Mouse (Mus musculus): Measurements from ENCODE around the gene Sec14l1.
"Not testable (repeated sequence)": the region's sequence is repeated elsewhere in the genome, so short reads cannot be mapped to it uniquely, and the experiment has no call there.

Sec14l1 gene

GRCm38 (mm10) chr11:117081165-117082064 lies 33.6 kb upstream of the Sec14l1 start:
- no peaks in the 10 kb centered on the region for H3K27me3 ChIP-seq (ENCODE audit: control insufficient read depth, insufficient read depth, low read length, poor library complexity, severe bottlenecking)
- H3K36me3 ChIP-seq (ENCODE audit: control insufficient read depth, insufficient read depth, low read length, poor library complexity, severe bottlenecking): peaks cover 2% of the 10 kb centered on the region; the same call in 1 of the 2 replicates
- DNase-seq (ENCODE audit: low read depth, low spot score): peak; percentile 80

- Histone ChIP-seq H3K36me3 (ENCODE audit: control insufficient read depth, insufficient read depth, low read length, poor library complexity, severe bottlenecking) (peaks cover 2% of the 10 kb centered on the region; the same call in 1 of the 2 replicates), H3K27me3 (ENCODE audit: control insufficient read depth, insufficient read depth, low read length, poor library complexity, severe bottlenecking) (no peaks in the 10 kb centered on the region)
- DNase-seq (ENCODE audit: low read depth, low spot score): no peak
These were observed 32.5 kb upstream of the Sec14l1 start for GRCm38 (mm10) chr11:117082353-117082934.

- no peak for DNase-seq (ENCODE audit: low read depth, low spot score)
- Histone ChIP-seq H3K27me3 (ENCODE audit: control insufficient read depth, insufficient read depth, low read length, poor library complexity, severe bottlenecking) (no peaks in the 10 kb centered on the region), H3K36me3 (ENCODE audit: control insufficient read depth, insufficient read depth, low read length, poor library complexity, severe bottlenecking) (peaks cover 2% of the 10 kb centered on the region; the same call in 1 of the 2 replicates)
These were observed 31.7 kb upstream of the Sec14l1 start for GRCm38 (mm10) chr11:117083052-117083881.

- not testable (repeated sequence) for DNase-seq (ENCODE audit: low read depth, low spot score); H3K36me3 ChIP-seq (ENCODE audit: control insufficient read depth, insufficient read depth, low read length, poor library complexity, severe bottlenecking); H3K27me3 ChIP-seq (ENCODE audit: control insufficient read depth, insufficient read depth, low read length, poor library complexity, severe bottlenecking)
These were observed 31.1 kb upstream of the Sec14l1 start for GRCm38 (mm10) chr11:117083882-117084260.

GRCm38 (mm10) chr11:117086215-117086614 lies 28.8 kb upstream of the Sec14l1 start:
- DNase-seq (ENCODE audit: low read depth, low spot score): no peak
- no peaks in the 10 kb centered on the region for H3K27me3 ChIP-seq (ENCODE audit: control insufficient read depth, insufficient read depth, low read length, poor library complexity, severe bottlenecking)

GRCm38 (mm10) chr11:117087036-117087799 lies 27.8 kb upstream of the Sec14l1 start:
- no peak for DNase-seq (ENCODE audit: low read depth, low spot score)
- H3K27me3 ChIP-seq (ENCODE audit: control insufficient read depth, insufficient read depth, low read length, poor library complexity, severe bottlenecking): no peaks in the 10 kb centered on the region
- H3K36me3 ChIP-seq (ENCODE audit: control insufficient read depth, insufficient read depth, low read length, poor library complexity, severe bottlenecking): peaks cover 2% of the 10 kb centered on the region; the same call in 1 of the 2 replicates

More at GRCm38 (mm10) chr11:117086215-117086614, 28.8 kb upstream of the Sec14l1 start:
- H3K36me3 ChIP-seq (ENCODE audit: control insufficient read depth, insufficient read depth, low read length, poor library complexity, severe bottlenecking): peaks cover 2% of the 10 kb centered on the region; the same call in 1 of the 2 replicates

- Histone ChIP-seq H3K36me3 (ENCODE audit: control insufficient read depth, insufficient read depth, low read length, poor library complexity, severe bottlenecking) (peaks cover under 1% of the 10 kb centered on the region; the same call in 1 of the 2 replicates), H3K27me3 (ENCODE audit: control insufficient read depth, insufficient read depth, low read length, poor library complexity, severe bottlenecking) (no peaks in the 10 kb centered on the region)
- no peak for DNase-seq (ENCODE audit: low read depth, low spot score)
These were observed 26.5 kb upstream of the Sec14l1 start for GRCm38 (mm10) chr11:117088271-117088991.

GRCm38 (mm10) chr11:117089673-117090419 lies 25.1 kb upstream of the Sec14l1 start:
- Histone ChIP-seq H3K36me3 (ENCODE audit: control insufficient read depth, insufficient read depth, low read length, poor library complexity, severe bottlenecking) (no peaks in the 10 kb centered on the region), H3K27me3 (ENCODE audit: control insufficient read depth, insufficient read depth, low read length, poor library complexity, severe bottlenecking) (no peaks in the 10 kb centered on the region)
- no peak for DNase-seq (ENCODE audit: low read depth, low spot score)

GRCm38 (mm10) chr11:117091406-117091805 lies 23.6 kb upstream of the Sec14l1 start:
- DNase-seq (ENCODE audit: low read depth, low spot score): no peak
- H3K36me3 ChIP-seq (ENCODE audit: control insufficient read depth, insufficient read depth, low read length, poor library complexity, severe bottlenecking): no peaks in the 10 kb centered on the region
- H3K27me3 ChIP-seq (ENCODE audit: control insufficient read depth, insufficient read depth, low read length, poor library complexity, severe bottlenecking): no peaks in the 10 kb centered on the region

- Histone ChIP-seq H3K36me3 (ENCODE audit: control insufficient read depth, insufficient read depth, low read length, poor library complexity, severe bottlenecking) (no peaks in the 10 kb centered on the region), H3K27me3 (ENCODE audit: control insufficient read depth, insufficient read depth, low read length, poor library complexity, severe bottlenecking) (no peaks in the 10 kb centered on the region)
- DNase-seq (ENCODE audit: low read depth, low spot score): peak; percentile 30
These were observed 23.1 kb upstream of the Sec14l1 start for GRCm38 (mm10) chr11:117091845-117092244.

GRCm38 (mm10) chr11:117092711-117093110 lies 22.3 kb upstream of the Sec14l1 start:
- peak; percentile 75 for DNase-seq (ENCODE audit: low read depth, low spot score)

GRCm38 (mm10) chr11:117093900-117094552 lies 20.9 kb upstream of the Sec14l1 start:
- H3K27me3 ChIP-seq (ENCODE audit: control insufficient read depth, insufficient read depth, low read length, poor library complexity, severe bottlenecking): no peaks in the 10 kb centered on the region
- DNase-seq (ENCODE audit: low read depth, low spot score): no peak
- H3K36me3 ChIP-seq (ENCODE audit: control insufficient read depth, insufficient read depth, low read length, poor library complexity, severe bottlenecking): no peaks in the 10 kb centered on the region

More at GRCm38 (mm10) chr11:117092711-117093110, 22.3 kb upstream of the Sec14l1 start:
- Histone ChIP-seq H3K27me3 (ENCODE audit: control insufficient read depth, insufficient read depth, low read length, poor library complexity, severe bottlenecking) (no peaks in the 10 kb centered on the region), H3K36me3 (ENCODE audit: control insufficient read depth, insufficient read depth, low read length, poor library complexity, severe bottlenecking) (no peaks in the 10 kb centered on the region)
